Comparison of ENCODE assay signal across 8 mouse cellular contexts in the genomic region with DNA sequence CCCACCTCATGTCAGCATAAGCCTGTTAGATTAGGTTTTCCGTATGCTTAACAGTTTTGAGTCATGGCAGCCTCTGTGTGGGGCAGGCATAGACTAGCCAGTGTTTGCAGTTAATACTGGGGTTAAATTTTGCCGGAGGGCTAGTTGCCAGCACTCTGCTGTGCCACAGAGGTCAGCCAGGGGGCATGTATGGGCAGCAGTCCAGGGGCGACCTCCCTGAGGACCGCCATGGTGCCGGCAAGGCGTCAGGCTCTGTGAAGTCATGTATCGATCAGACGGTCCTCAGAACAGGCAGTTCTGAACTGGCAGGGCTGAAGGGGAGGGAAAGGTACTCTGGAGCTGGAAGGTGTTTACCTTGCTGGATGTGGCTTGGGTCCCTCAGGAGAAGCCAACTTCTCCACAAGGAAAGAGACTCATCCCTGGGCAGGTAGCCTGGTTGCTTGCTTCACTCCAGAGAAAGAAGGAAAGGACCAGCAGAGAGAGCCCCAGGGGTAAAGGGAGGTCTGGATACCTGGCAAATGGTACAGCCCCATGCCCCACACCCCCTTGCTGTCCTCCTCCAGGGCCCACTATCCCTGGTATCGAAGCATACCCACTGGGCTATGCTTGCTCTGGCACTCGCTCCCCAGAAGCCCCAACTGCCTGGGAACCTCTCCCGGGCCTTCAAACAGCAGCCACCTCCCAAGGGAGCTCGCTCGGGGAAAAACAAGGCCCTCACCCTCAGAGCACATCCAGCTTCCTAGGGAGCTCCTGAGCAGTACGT.
DNase-seq lines count a peak whose midpoint lies in the region; ATAC-seq and TF ChIP-seq lines count a peak whose summit lies in the region.

No protein-coding gene starts in this region.

- no peaks in the 10 kb centered on the region for H3K27me3 ChIP-seq in cerebellum, adult 2 months (ENCODE audit: control insufficient read depth, insufficient read depth, low read length)
- H3K27me3 ChIP-seq in hindbrain, embryonic 12.5 days: no peaks in the 10 kb centered on the region
- H3K27me3 ChIP-seq in limb, embryonic 13.5 days: no peaks in the 10 kb centered on the region

- 21% methylated on average over 14 of the region's 14 CpGs for WGBS in cerebellum, adult 2 months
- WGBS in hindbrain, embryonic 12.5 days: 50% methylated on average over 14 of the region's 14 CpGs
- WGBS in limb, embryonic 13.5 days: 44% methylated on average over 14 of the region's 14 CpGs

- H3K4me1 ChIP-seq in cerebellum, adult 2 months (ENCODE audit: control insufficient read depth, insufficient read depth, low read length): peaks cover 41% of the 10 kb centered on the region
- peaks cover 12% of the 10 kb centered on the region for H3K4me1 ChIP-seq in cortical plate, adult 2 months (ENCODE audit: control insufficient read depth, insufficient read depth, low read length)
- peaks cover 91% of the 10 kb centered on the region for H3K4me1 ChIP-seq in hindbrain, embryonic 12.5 days
- H3K4me1 ChIP-seq in limb, embryonic 13.5 days: peaks cover 87% of the 10 kb centered on the region

- intact Hi-C loops in gastrocnemius, postnatal 14 days (cut with DNase I; ENCODE audit: low total_unique reads): no loop called here

- H3K4me2 ChIP-seq in hindbrain, embryonic 12.5 days (replicated peaks): peak overlapping the region; percentile 97
- peak overlapping the region; percentile 44 for H3K4me2 ChIP-seq in limb, embryonic 13.5 days (replicated peaks)

- peaks cover 4% of the 10 kb centered on the region; the same call in 1 of the 2 replicates for H3K36me3 ChIP-seq in hindbrain, embryonic 12.5 days
- peaks cover 16% of the 10 kb centered on the region for H3K36me3 ChIP-seq in limb, embryonic 13.5 days

- no peak overlapping the region for H3K4me3 ChIP-seq in cerebellum, adult 2 months (replicated peaks; ENCODE audit: insufficient read depth, low read depth, low read length)
- H3K4me3 ChIP-seq in cortical plate, adult 2 months (ENCODE audit: insufficient read depth, low read length): peak overlapping the region; percentile 22
- H3K4me3 ChIP-seq in hindbrain, embryonic 12.5 days: peak overlapping the region; percentile 18
- 0 out of 2 replicates have a peak overlapping the region, but pooled peaks have one; percentile 1 for H3K4me3 ChIP-seq in limb, embryonic 13.5 days

- TF ChIP-seq CTCF in cerebellum, adult 2 months (IDR thresholded peaks at IDR 0.05; ENCODE audit: borderline replicate concordance, insufficient read depth, low read depth, low read length): no peak
- TF ChIP-seq CTCF in cortical plate, adult 2 months (IDR thresholded peaks at IDR 0.05; ENCODE audit: extremely low read depth, insufficient read depth, low read length): no peak

- H3K9me3 ChIP-seq in hindbrain, embryonic 12.5 days (replicated peaks): no peaks in the 10 kb centered on the region
- no peaks in the 10 kb centered on the region for H3K9me3 ChIP-seq in limb, embryonic 13.5 days

- no peak for ATAC-seq in hindbrain, embryonic 12.5 days (ENCODE audit: low FRiP score)
- ATAC-seq in limb, embryonic 13.5 days (ENCODE audit: low FRiP score, low read depth): no peak

- DNase-seq in cerebellum, adult 2 months: no peak
- no peak for DNase-seq in cerebellum, postnatal 36 days
- no peak for DNase-seq in ovary, postnatal 36 days (ENCODE audit: low spot score)
- DNase-seq in gastrocnemius, postnatal 14 days: no peak
- no peak for DNase-seq in thymus, adult 18-20 months

- peak overlapping the region; percentile 54 for H3K9ac ChIP-seq in hindbrain, embryonic 12.5 days
- H3K9ac ChIP-seq in limb, embryonic 13.5 days: peak overlapping the region; percentile 48

- H3K27ac ChIP-seq in cerebellum, adult 2 months (ENCODE audit: insufficient read depth, low read length): peak overlapping the region; percentile 10; the same call in 1 of the 2 replicates
- H3K27ac ChIP-seq in cortical plate, adult 2 months (ENCODE audit: insufficient read depth, low read length): no peak overlapping the region
- peak overlapping the region; percentile 25 for H3K27ac ChIP-seq in hindbrain, embryonic 12.5 days
- H3K27ac ChIP-seq in limb, embryonic 13.5 days: peak overlapping the region; percentile 55; the same call in 1 of the 2 replicates

- no peak for TF ChIP-seq POLR2A in cerebellum, adult 2 months (IDR thresholded peaks at IDR 0.05; ENCODE audit: borderline replicate concordance, insufficient read depth, low read length)
- TF ChIP-seq POLR2A in cortical plate, adult 2 months (IDR thresholded peaks at IDR 0.05; ENCODE audit: extremely low read depth, insufficient read depth, low read length): no peak
